Mouse (Mus musculus) midbrain, embryonic 13.5 days (tissue): ENCODE results near the gene Def8. TPM values are rescaled to one million over a fixed set of nuclear protein-coding genes. Genes with fewer than 3 reads are reported as not detected.
A peak's percentile ranks its signal among the peaks of the same experiment; 100 is the strongest.

Source experiments
- ATAC-seq: fragments of 200-750 bp; cut with Nextera tagmentation; 2 replicates; pipeline ENCODE4 v1.8.0; 2017; ENCODE audit warnings: mild to moderate bottlenecking, moderate TSS enrichment, moderate library complexity
- H3K27ac ChIP-seq: fragments of 300-500 bp; sonication (generic); 2 replicates; pipeline ENCODE4 v1.5.1; 2015; ENCODE audit warnings: inconsistent platforms, mild to moderate bottlenecking, moderate library complexity
- H3K27me3 ChIP-seq: fragments of 300-500 bp; sonication (generic); 2 replicates; pipeline ENCODE4 v1.6.1; 2015; ENCODE audit warnings: mild to moderate bottlenecking, inconsistent platforms
- H3K36me3 ChIP-seq: fragments of 300-500 bp; sonication (generic); 2 replicates; pipeline ENCODE4 v1.6.1; 2015; ENCODE audit warnings: mild to moderate bottlenecking, inconsistent platforms
- H3K4me1 ChIP-seq: fragments of 300-500 bp; sonication (generic); replicated peaks from 2 replicates; pipeline ENCODE4 v1.6.1; 2015; ENCODE audit warnings: inconsistent platforms
- H3K4me2 ChIP-seq: fragments of 300-500 bp; sonication (generic); replicated peaks from 2 replicates; pipeline ENCODE4 v1.6.1; 2015; ENCODE audit warnings: moderate library complexity, mild to moderate bottlenecking, inconsistent platforms
- H3K4me3 ChIP-seq: fragments of 300-500 bp; sonication (generic); replicated peaks from 2 replicates; pipeline ENCODE4 v1.5.1; 2015; ENCODE audit warnings: mild to moderate bottlenecking, inconsistent platforms
- H3K9ac ChIP-seq: fragments of 300-500 bp; sonication (generic); replicated peaks from 2 replicates; pipeline ENCODE4 v1.6.1; 2015; ENCODE audit warnings: mild to moderate bottlenecking, inconsistent platforms
- H3K9me3 ChIP-seq: fragments of 300-500 bp; sonication (generic); 2 replicates; pipeline ENCODE4 v1.6.1; 2016; ENCODE audit warnings: mild to moderate bottlenecking, inconsistent platforms
- WGBS: fragments of 180-500 bp; shearing (Covaris S2); methylation state at CpG from one replicate; pipeline ENCODE4 v1.1.7; 2015; 5-methylcytosine and 5-hydroxymethylcytosine counted together
- polyA plus RNA-seq: library from polyadenylated mRNA; unstranded; fragments of >200 nt; fragmentation: Nextera tagmentation; extraction: Ambion mirVana; gene quantifications from 2 replicates; pipeline ENCODE4 v1.2.1, GENCODE M21; 2015

Gene Def8
- polyA plus RNA-seq, 1 experiment from 2014 or later, result 41.7 TPM

- Histone ChIP-seq H3K27ac (no peak overlapping the region), H3K36me3 (peaks cover 59% of the 10 kb centered on the region), H3K4me2 (no peak overlapping the region), H3K9ac (no peak overlapping the region), H3K9me3 (no peaks in the 10 kb centered on the region), H3K27me3 (no peaks in the 10 kb centered on the region), H3K4me1 (peaks cover 19% of the 10 kb centered on the region), H3K4me3 (no peak overlapping the region)
- no peak for ATAC-seq
- WGBS, result 94% methylated on average over 9 of the region's 9 CpGs
Observed at GRCm38 (mm10) chr8:123402730-123403326, 20.5 kb upstream of the Def8 start.

- 38% methylated on average over 8 of the region's 8 CpGs for WGBS
- ATAC-seq, result no peak
- peaks cover 29% of the 10 kb centered on the region for H3K4me1 ChIP-seq
- no peak overlapping the region for H3K4me2 ChIP-seq
- H3K9me3 ChIP-seq, result no peaks in the 10 kb centered on the region
- H3K27ac ChIP-seq, result peak overlapping the region; percentile 5
- no peak overlapping the region for H3K4me3 ChIP-seq
- peaks cover 42% of the 10 kb centered on the region for H3K36me3 ChIP-seq
- no peak overlapping the region for H3K9ac ChIP-seq
- no peaks in the 10 kb centered on the region for H3K27me3 ChIP-seq
Observed at GRCm38 (mm10) chr8:123404521-123404920, 18.8 kb upstream of the Def8 start.

- no peak within 1 kb of the TSS for H3K27ac ChIP-seq
- H3K27me3 ChIP-seq, result no peaks in the 10 kb centered on the region
Observed at GRCm38 (mm10) chr8:123406786-123407185, 16.5 kb upstream of the Def8 start, which contains the start of gene Mc1r. Mc1r (plus strand) TSS chr8:123407107.

GRCm38 (mm10) chr8:123407612-123408011 lies 15.7 kb upstream of the Def8 start:
- Histone ChIP-seq H3K27ac (no peak overlapping the region), H3K9ac (no peak overlapping the region), H3K4me1 (peaks cover 40% of the 10 kb centered on the region), H3K9me3 (no peaks in the 10 kb centered on the region), H3K36me3 (peaks cover 11% of the 10 kb centered on the region), H3K27me3 (no peaks in the 10 kb centered on the region), H3K4me2 (no peak overlapping the region), H3K4me3 (no peak overlapping the region)
- no peak for ATAC-seq
- 95% methylated on average over 13 of the region's 13 CpGs for WGBS

More at GRCm38 (mm10) chr8:123406786-123407185, 16.5 kb upstream of the Def8 start, which contains the start of gene Mc1r:
- WGBS, result 6% methylated on average over 4 of the region's 4 CpGs
- no peak within 1 kb of the TSS for H3K4me2 ChIP-seq
- H3K4me3 ChIP-seq, result no peak within 1 kb of the TSS
- H3K36me3 ChIP-seq, result peaks cover 20% of the 10 kb centered on the region
- ATAC-seq, result no peak
- H3K4me1 ChIP-seq, result peaks cover 40% of the 10 kb centered on the region
- no peaks in the 10 kb centered on the region for H3K9me3 ChIP-seq
- H3K9ac ChIP-seq, result no peak within 1 kb of the TSS

GRCm38 (mm10) chr8:123408586-123409544 lies 14.5 kb upstream of the Def8 start:
- peak overlapping the region; percentile 98 for H3K4me3 ChIP-seq
- H3K4me1 ChIP-seq, result peaks cover 45% of the 10 kb centered on the region
- H3K27me3 ChIP-seq, result no peaks in the 10 kb centered on the region
- ATAC-seq, result no peak
- H3K9me3 ChIP-seq, result no peaks in the 10 kb centered on the region
- H3K4me2 ChIP-seq, result peak overlapping the region; percentile 90
- H3K36me3 ChIP-seq, result no peaks in the 10 kb centered on the region
- WGBS, result 74% methylated on average over 9 of the region's 9 CpGs
- H3K9ac ChIP-seq, result peak overlapping the region; percentile 100
- peak overlapping the region; percentile 99 for H3K27ac ChIP-seq

- H3K9ac ChIP-seq, result peak overlapping the region; percentile 100
- peak overlapping the region; percentile 98 for H3K4me3 ChIP-seq
- H3K4me1 ChIP-seq, result peaks cover 50% of the 10 kb centered on the region
- ATAC-seq, result no peak
- H3K4me2 ChIP-seq, result peak overlapping the region; percentile 90
- H3K9me3 ChIP-seq, result no peaks in the 10 kb centered on the region
- WGBS, result 23% methylated on average over 8 of the region's 8 CpGs
- H3K36me3 ChIP-seq, result no peaks in the 10 kb centered on the region
- H3K27me3 ChIP-seq, result no peaks in the 10 kb centered on the region
- H3K27ac ChIP-seq, result peak overlapping the region; percentile 99
Observed at GRCm38 (mm10) chr8:123410049-123410587, 13.2 kb upstream of the Def8 start.

GRCm38 (mm10) chr8:123410788-123411187 lies 12.5 kb upstream of the Def8 start:
- 3% methylated on average over 11 of the region's 11 CpGs for WGBS
- H3K36me3 ChIP-seq, result no peaks in the 10 kb centered on the region
- 0 out of 2 replicates have a peak, but pooled peaks have one; percentile 0 for ATAC-seq
- peak overlapping the region; percentile 99 for H3K27ac ChIP-seq
- no peaks in the 10 kb centered on the region for H3K27me3 ChIP-seq
- peaks cover 54% of the 10 kb centered on the region for H3K4me1 ChIP-seq
- peak overlapping the region; percentile 100 for H3K9ac ChIP-seq
- no peaks in the 10 kb centered on the region for H3K9me3 ChIP-seq
- H3K4me3 ChIP-seq, result peak overlapping the region; percentile 98
- H3K4me2 ChIP-seq, result peak overlapping the region; percentile 90

- peak within 1 kb of the TSS; percentile 98 for H3K4me3 ChIP-seq
- peak within 1 kb of the TSS; percentile 90 for H3K4me2 ChIP-seq
- no peaks in the 10 kb centered on the region for H3K9me3 ChIP-seq
- H3K27ac ChIP-seq, result peak within 1 kb of the TSS; percentile 99
- H3K4me1 ChIP-seq, result peaks cover 59% of the 10 kb centered on the region
- peak within 1 kb of the TSS; percentile 100 for H3K9ac ChIP-seq
- ATAC-seq, result peak; percentile 93
- 0 out of 2 replicates have a peak, but pooled peaks cover under 1% of the 10 kb centered on the region for H3K36me3 ChIP-seq
- no peaks in the 10 kb centered on the region for H3K27me3 ChIP-seq
- under 1% methylated on average over 29 of the region's 29 CpGs for WGBS
Observed at GRCm38 (mm10) chr8:123411246-123411645, 12.1 kb upstream of the Def8 start, which contains the start of gene Tubb3. Tubb3 (plus strand) TSS chr8:123411424.

- ATAC-seq, result peak; percentile 55
- peaks cover 4% of the 10 kb centered on the region; the same call in 1 of the 2 replicates for H3K36me3 ChIP-seq
- H3K4me2 ChIP-seq, result peak overlapping the region; percentile 90
- H3K4me1 ChIP-seq, result peaks cover 61% of the 10 kb centered on the region
- peak overlapping the region; percentile 98 for H3K4me3 ChIP-seq
- H3K27me3 ChIP-seq, result no peaks in the 10 kb centered on the region
- no peaks in the 10 kb centered on the region for H3K9me3 ChIP-seq
- H3K27ac ChIP-seq, result peak overlapping the region; percentile 99
- peak overlapping the region; percentile 100 for H3K9ac ChIP-seq
- 3% methylated on average over 16 of the region's 16 CpGs for WGBS
Observed at GRCm38 (mm10) chr8:123411781-123412327, 11.5 kb upstream of the Def8 start.

GRCm38 (mm10) chr8:123412560-123413170 lies 10.7 kb upstream of the Def8 start:
- peak; percentile 28 for ATAC-seq
- Histone ChIP-seq H3K9ac (peak overlapping the region; percentile 100), H3K36me3 (peaks cover 4% of the 10 kb centered on the region; the same call in 1 of the 2 replicates)

GRCm38 (mm10) chr8:123414255-123414654 lies 9.1 kb upstream of the Def8 start:
- ATAC-seq, result no peak
- Histone ChIP-seq H3K27ac (peak overlapping the region; percentile 99), H3K27me3 (no peaks in the 10 kb centered on the region), H3K9me3 (no peaks in the 10 kb centered on the region), H3K9ac (peak overlapping the region; percentile 100), H3K4me2 (peak overlapping the region; percentile 90), H3K36me3 (peaks cover 20% of the 10 kb centered on the region), H3K4me1 (peaks cover 66% of the 10 kb centered on the region), H3K4me3 (peak overlapping the region; percentile 98)
- 13% methylated on average over 9 of the region's 9 CpGs for WGBS

More at GRCm38 (mm10) chr8:123412560-123413170, 10.7 kb upstream of the Def8 start:
- peak overlapping the region; percentile 98 for H3K4me3 ChIP-seq
- H3K9me3 ChIP-seq, result no peaks in the 10 kb centered on the region
- under 1% methylated on average over 12 of the region's 12 CpGs for WGBS
- peak overlapping the region; percentile 99 for H3K27ac ChIP-seq
- peaks cover 62% of the 10 kb centered on the region for H3K4me1 ChIP-seq
- H3K27me3 ChIP-seq, result no peaks in the 10 kb centered on the region
- peak overlapping the region; percentile 90 for H3K4me2 ChIP-seq
